Mouse (Mus musculus): ENCODE measurements around the gene Gm11437.

Gm11437 gene

DNA sequence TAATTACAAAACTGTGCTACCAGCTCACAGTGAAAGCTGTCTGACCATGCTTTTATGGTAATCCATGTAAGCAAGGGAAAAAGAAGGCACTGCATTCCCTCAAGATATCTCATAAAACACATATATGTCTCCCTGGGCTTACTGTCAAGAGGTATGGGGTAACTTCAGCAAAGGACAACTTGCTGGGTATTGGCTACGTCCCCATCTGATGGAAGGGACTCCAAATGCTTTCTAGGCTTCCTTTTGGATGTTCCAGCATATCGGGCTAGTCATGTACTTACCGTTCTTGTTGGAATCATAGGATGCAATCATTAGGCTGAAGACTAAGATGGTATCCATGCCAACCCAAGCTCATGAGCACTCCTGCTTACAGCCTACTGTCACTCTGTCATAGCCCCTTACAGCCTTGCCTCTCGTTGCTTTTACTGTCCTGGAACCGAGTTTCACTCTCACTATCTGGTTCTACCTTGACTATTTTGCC is at the start of gene Gm11437:
Gm11437 (minus strand) TSS at position 431 of the 481 bp plus-strand sequence.
- no peak for DNase-seq

DNA sequence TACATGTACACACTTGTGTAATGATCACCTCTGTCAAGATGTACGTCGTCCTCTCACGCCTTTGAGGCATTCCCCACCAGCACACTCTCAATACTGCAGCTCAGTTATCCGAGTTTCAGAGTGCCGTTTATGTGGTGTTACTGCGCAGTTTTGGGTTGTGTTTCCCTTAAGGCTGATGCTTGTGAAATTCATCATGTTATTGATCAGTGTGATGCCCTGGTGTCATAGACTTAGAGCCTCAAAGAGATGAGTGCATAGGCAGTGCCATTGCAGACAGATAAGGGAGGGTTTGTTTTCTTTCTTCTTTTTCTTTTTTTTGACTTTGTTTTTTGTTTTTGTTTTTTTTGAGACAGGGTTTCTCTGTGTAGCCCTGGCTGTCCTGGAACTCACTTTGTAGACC is 43.6 kb upstream of the Gm11437 start:
- no peak for DNase-seq

DNA sequence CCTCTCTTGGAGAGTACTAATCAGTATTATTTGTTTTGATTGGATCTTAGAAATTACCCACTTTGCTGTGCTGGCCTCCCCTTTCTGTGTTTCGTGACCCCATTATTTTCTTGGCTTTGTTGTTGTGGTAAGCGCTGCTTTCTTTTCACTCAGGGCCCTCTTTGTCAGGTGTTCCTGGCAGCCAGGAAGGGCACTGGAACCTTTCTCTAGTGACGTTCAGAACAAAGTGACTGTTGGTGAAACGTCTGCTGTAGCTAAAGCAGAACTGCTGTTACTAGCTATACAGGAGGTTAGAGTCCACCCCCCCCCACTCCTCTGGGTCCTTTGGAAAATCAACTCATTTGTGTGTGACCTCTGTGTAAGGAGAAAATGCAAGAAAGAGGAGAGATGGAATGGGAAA is 38.5 kb upstream of the Gm11437 start:
- no peak for DNase-seq

DNA sequence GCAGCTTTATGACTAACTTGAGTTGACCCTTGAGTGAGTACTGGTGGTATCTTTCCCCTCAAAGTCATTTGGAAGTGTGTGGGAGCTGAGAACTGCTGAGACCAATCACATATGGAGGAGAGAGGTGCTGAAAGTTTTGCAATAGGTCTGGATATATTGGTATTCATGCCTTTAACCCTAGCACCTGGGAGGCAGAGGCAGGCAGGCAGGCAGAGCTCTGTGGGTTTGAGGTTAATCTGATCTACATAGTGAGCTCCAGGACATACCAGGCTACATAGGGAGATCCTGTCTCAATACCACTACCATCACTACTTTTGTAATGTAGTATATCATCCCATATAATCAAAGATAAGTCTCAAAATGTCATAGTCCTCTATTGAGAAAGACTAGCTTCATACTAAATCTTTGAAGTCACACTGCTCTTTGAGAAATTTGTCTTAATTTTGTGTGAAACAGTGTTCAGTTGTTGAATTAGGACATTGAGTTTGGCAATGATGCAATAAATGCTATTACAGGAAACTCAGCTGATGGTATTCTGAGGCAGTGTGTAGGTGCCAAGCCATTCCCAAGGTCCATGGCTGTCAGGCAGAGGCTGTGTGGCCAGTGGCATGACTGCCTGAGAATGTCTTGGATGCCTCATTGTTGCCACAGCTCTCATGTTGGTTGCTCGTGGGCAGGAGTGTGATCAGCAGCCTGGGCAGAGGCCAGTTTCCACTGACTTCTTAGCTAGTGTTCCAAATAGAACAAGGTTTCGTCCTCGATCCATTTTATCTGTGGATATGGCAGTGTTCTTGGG is 30.5 kb upstream of the Gm11437 start:
- no peak for DNase-seq

DNA sequence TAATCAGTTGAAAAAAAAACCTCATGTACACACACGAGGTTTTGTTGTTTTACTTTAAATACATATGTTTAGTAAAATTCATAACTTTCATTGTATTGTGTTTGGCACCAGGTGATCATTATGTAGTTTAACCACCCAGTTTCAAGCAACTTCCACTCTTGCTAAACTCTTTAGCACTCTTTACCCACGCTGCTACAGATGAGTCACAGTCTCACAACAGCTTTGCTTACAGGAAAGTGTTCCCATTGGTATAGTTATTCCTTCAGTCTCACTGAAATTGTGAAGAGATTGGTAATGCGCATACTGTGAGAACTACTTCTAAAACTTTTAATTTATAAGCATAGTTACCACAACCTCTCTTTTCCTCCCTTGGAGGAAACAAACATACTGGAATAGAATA is 27.5 kb upstream of the Gm11437 start:
- no peak for DNase-seq

DNA sequence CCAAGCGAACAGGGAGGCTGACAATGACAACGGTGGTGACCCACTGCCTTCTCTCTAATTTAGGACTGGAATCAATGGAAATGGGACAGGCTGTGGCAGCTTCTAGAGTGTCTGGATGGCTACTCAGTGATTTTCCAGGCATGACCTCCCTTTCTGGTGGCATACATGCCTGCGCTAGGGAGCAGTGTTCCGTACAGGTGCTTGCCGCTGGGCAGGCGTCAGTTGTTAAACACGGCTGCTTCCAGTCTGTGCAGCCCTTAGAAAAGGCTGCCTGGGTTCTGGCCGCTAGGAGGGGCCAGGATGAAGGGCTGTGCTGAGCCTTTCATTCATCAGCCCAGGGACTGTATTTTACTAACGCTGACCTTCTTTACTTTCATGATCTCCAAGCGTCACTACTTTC is 26.0 kb upstream of the Gm11437 start:
- peak; percentile 57 for DNase-seq

DNA sequence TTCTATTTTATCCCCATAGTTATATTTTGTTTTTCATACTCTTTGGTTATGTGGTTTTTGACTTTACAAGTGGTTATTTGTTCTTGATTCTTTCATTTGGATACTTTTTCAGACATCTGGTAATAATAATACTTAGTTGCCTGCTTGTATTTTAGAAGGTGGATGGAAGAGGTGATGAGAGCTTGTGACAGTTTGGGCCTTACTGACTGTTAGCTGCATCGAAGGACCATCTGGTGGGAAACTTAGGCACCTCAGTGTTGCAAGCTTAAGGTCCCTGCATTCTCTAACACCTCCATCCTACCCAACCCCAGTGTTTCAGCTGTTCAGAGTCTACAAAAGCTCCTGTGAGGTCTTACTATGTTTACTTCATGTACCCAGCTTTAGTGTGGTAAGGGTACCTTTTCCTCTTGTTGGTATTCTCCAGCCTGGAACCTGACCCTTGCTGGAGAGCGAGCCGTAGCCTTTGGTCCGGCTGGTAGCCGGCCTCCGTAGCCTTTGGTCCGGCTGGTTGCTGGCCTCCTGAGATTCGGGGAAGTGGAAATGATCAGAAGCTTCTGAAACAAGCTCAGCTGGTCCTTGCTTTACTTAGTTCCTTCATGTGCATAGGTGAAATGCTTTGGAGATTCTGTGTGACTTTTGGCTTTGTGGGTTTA is 23.4 kb upstream of the Gm11437 start:
- DNase-seq: no peak

DNA sequence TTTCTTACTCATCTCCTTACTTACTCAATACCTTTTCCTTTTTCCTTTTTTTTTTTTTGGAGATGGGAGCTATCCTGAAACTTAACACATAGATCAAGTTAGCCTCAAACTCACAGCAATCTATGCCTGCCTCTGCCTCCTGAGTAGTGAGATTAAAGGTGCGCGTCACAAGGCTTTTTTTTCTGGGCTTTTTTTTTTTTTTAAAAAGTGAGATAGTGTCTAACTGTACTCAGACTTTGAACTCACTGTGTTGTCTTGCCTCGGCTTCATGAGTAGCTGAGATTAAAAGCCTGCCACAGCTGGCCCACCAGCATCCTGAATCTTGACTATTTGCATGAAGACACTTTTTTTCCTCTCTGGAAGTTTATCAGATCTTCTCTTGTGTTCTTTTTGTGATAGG is 21.3 kb upstream of the Gm11437 start:
- DNase-seq: no peak

DNA sequence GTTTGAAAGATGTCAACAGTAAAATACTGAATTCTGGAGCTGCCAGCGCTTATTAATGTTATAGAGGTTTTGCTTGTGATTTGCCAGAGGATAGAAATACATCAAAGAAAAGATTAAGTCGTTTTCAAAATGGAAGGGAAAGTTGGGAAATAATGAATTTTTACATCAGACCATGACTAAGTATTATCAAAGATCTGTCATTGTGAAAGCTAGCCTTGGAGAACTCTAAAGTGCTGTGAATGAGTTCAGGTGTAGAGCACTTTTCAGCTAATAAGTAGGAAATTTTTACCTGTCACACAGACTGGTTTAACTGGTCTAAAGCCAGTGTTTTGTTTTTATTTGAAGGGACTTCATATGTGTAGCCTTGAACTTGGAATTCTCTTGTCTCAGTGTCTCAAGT is 14.0 kb upstream of the Gm11437 start:
- DNase-seq: no peak

DNA sequence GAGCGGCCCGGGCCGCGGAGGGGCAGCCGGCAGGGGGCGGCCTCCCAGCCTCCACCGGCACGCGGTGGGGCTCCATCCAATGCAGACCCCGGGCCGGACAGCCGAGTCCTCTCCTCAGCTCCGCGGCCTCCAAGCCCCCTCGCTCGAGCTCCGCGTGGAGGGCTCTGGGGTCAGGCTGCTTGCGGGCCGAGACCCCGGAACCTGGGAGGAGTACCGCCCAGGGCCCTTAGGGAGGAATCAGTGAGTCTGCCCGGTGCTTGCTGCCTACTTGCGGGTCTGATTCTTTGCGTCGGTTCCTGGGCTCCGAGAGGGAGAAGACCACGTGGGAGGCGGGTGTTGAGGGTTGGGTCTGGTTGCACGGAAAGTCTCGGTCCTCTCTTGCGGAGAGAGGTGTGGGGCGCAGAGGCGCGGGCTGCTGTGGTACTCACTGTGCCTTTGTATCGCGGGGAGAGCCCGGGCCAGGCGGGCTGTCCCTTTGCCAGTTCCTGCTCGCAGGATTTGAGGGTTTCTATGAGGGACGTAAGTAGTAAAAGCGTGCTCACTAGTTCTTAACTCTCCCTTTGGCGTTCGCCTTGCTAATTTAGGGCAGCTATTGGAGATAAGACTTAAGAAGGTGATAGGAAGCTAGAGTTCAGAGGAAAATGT is 12.8 kb upstream of the Gm11437 start:
- DNase-seq: peak; percentile 77

DNA sequence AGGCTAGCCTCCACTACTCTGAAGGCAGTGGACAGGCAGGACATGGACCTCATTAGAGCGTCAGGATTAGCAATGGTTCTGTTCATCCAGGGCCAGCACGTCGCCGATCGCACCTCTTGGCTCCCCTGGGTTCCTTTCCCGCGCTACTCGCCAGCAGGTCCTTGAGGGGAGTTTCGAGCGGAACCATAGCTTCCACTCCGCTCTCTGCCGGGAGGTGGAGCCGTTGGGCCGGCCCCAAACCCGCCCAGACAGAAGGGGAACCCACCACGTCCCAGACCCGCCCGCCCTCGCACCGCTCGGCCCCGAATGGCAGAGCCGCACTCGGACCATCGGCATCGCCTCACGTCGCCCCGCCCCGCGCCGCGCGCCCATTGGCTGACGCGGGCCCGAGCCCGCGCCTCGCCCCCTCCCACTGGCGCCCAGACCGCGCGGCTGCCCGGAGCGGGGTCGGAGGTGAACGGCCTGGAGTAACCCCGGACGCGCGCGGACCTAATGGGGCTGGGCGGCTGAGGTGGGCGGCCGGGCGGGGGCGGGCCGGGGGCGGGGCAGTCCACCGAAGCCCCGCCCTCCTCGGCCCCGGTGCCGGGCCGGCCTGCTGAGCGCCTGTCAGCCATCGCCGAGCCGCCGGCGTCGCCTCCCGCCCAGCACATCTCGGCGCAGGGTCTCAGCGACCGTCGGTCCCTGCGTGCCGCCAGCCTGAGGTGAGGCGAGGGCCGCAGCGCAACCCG is 12.1 kb upstream of the Gm11437 start:
- DNase-seq: peak; percentile 99

DNA sequence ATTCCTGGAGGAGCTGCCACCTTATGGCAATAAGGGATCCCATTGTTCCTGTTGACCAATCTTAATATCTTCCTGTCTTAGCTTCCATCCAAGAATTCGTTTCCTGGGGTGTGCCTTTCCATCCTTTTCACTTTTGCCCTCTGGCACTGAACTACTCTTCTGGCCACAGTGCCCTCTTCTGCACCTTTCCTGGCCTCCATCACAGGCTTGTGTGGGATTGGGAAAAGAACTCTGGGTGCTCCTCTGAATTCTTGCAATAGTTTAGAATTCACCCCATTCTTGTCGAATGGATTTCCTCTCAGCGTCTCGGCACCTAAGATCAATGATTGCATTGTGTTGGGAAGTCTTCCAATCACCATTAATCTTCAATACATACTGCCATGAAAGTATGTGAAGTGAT is 11.3 kb upstream of the Gm11437 start:
- DNase-seq: no peak

DNA sequence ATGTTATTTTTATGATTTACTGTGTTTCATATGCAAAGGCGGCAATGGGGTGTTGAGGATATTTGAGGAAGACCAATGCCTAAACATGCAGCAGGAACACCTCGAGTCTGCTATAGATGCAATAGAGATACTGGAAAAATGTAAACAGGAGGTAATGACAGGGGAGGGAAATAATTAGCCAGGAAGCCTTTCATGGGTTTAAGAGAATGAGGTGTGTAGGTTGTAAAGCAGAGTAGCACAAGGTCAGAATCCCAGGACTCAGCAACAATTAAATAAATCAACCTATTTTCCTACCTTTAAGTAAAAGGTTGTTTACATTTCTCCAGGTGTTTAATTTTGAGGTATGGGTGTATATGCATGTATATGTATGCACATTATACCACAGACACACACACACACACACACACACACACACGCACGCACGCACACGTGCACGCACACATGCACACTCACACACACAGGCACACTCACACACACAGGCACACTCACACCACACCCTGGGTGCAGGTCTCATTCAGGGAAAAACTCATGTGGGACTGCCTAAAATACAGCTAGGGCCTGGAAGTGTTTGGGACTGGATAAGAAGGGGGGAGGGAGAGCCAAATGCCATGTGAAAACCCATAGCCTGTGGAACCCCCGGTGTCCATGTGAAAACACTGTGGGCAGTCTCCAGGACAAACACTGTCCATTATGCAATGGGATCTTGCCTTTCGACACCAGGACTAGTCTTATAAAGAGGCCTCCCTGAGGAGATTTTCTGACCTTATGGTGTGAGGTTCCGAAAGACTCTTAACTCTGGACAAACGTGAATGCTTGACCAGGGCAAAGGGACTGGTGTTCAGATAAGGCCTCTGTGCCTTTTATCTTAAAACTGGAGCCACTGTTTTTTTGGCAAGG is 5.5 kb upstream of the Gm11437 start:
- DNase-seq: no peak

DNA sequence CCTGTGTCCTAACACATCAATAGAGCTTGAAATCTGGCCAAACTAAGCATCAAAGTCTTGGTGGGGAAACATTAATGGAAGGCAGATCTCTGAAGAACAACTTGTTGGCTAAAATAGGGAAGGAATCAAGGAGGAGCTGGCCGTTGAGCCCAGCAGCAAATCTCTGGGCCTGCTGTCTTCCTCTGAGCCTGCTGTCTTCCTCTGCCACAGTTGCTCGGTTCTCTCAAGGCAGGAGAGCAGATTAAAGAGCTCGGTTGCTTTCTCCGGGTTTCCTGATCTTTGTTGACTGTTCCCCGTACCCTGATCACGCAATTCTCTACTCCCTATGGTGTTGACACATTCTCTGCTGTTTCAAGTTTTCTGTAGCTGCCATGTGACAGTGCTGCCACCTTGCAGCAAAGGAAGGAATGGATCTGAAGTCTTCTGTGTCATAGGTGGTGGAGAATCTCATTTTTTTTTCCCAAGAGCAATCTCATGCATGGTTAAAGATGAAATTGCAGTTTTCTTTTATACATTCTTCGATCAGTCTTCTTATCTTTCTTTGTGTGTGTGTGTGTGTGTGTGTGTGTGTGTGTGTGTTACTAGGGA is 1.5 kb upstream of the Gm11437 start:
- peak; percentile 52 for DNase-seq

DNA sequence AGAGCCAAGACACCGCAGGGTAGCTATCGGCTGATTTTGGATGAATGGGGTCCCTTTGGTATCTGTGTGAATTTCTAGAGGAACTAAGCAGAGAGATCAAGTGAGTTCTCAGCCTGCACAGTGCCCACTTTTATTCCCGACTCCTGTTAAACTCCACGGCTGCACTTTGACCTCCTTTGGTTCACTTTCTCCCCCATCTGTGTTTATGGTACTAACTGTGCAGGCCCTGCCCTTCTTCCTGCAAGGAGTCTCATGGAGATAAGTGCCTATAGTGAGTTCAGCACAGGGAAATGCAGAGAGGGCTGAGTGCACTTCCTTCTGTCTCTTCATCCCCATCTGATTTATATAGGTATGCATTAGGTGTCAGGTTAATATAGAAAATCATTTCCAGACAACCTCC is 2.7 kb downstream of the Gm11437 start:
- no peak for DNase-seq

DNA sequence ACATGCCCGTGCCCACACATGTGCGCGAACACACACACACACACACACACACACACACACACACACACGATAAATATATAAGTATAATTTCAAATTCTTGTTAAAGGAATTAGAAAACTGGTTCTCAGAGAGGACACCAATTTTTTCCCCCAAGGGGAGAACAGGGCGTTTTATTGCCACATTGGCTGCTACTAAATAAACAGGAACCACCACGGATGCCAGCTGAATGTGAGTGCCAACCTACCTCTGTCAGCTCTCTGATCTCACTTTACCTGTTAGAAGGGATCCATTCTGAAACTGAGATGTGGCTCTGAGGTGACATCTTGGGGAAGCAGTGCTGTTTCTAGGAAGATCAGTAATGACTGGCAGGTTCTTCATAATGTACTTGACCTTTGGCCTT is 3.2 kb downstream of the Gm11437 start:
- no peak for DNase-seq

DNA sequence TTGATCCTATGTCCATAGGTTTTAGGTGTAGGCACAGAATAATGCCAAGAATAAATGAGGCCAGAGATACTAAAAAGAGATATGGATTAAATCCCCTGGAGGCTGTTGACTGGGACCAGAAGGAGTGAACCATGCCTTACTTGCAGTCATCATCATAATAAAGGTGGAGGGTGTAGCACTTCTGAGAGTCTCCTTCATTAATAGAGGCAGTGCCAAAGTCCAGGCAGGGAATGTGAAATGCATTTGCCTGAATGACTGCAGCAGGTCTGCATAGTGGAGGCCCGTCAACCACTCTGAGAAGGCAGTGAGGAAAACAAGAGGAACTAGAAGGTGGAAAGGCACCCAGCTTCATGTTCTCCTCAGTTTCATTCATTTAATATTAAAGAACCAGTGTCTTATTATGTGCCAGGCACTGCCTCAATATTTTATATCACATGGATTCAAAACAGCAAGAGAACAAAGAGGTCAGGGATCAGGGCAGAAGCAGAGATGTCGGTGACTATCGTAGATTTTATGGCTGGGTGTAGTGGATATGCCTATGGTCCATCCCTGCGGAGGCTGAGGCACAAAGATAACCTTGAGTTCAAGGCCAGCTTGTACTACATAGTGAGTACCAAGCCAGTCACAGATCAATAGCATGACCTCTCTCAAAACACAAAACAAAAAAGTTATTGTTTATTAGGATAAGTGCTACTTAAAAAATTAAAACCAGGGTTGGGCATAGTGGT is 10.6 kb downstream of the Gm11437 start:
- no peak for DNase-seq

DNA sequence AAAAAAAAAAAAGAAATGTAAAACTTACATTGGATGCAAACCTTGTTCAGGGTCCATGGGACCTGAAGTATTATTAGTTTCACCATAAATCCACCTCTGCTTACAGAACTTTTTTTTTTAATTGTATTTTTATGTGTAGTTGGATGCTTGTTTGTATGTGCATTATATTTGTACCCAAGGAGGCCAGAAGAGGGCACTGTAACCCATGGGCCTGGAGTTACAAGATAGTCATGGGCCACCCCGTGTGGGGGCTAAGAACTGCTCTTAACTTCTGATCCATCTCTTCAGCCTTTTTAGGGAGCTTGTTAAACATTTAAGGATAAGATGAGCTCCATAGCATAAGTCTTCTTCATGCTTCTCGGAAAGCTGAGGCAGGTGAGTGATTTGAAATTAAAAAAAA is 16.4 kb downstream of the Gm11437 start:
- DNase-seq: peak; percentile 12

DNA sequence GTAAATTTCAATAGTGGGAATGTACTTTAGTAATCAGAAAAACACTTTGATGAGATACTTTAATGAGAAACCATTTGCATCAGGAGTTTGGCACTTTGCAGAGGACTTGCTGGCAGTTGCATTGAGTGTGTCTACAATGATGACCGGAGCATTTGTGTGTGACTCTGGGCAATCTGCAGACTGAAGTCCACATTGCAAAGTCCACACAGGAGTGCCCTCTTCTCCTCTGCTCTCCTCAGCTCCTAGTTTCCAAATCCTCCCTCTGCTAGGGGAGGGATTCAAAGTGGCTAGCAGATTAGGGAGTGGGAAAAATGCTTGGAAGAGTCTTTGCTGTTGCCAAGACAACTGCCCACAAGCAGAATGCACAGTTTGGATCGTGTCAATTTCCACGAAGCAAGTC is 21.2 kb downstream of the Gm11437 start:
- no peak for DNase-seq

DNA sequence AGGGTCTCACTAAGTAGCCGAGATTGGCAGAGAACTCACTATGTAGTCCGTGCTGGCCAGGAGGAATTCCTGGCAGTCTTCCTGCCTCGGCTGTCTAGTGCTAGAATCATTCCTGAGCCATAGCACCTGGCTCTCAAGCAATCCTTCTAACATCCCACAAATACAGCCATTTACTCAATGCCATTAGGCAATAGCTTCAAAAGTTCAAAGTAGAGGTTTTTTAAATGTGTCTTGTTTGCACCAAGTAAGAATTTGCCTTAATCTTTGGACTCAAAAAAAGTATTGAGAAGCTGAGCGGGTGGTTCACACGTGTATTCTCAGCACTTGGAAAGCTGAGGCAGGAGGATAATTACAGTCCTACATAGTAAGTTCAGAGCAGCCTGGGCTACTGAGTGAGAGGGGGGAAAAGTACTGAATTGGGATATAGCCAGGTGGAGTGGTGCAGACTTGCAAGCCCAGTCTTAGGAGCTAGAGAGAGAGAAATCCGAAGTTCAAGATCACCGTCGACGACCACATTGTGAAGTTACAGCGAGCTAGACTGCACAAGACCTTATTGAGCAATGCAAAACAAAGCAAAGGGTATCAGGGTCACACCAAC is 22.0 kb downstream of the Gm11437 start:
- no peak for DNase-seq

DNA sequence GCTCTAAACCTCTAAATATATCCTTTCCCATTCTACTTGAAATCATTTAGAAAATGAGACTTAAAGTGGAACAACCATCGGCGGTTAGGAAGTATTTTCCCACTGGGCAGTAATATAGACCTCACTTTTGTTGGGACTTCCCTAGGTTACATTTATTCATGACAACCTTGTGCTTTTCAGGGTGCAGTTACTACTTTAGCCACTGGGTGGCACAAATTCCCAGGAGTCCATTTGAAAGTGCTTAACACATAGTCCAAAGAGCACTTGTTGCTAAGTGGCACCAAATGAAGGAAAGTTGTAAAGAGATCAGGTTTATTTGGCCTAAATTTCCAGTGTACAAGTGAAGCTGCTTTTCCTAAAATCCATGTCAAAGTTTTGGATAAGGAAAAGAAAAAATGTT is 25.5 kb downstream of the Gm11437 start:
- peak; percentile 72 for DNase-seq
